Mouse (Mus musculus): Measurements from ENCODE around the gene Gm38392.

DNA sequence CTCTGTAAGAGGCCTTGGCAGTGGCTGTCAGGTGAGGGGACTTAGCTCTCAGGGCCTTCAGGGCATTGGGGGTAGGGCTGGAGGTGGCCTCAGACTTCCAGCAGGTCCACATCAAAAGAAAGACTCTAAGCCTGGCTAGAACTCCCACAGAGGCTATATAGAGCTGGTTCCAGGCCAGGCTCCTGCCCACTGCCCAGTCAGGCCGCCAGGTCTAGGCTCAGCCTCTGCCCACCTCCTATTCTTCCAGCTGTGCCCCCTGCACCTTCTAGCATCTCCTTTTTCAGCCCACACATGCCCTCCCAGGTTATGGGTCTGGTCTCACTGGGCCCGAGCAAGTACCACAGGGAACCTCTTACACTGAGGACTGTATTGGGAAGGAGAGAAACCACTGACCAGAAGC lies 62.1 kb downstream of the Gm38392 start:
- TF ChIP-seq CTCF (IDR thresholded peaks at IDR 0.05; ENCODE audit: control insufficient read depth, insufficient read depth, low read length) (no peak), POLR2A (IDR thresholded peaks at IDR 0.05; ENCODE audit: borderline replicate concordance, control insufficient read depth, low read depth, low read length) (no peak)

All from bone marrow, adult 2 months (tissue).